Mouse (Mus musculus) T-helper 17 cell (primary cell): ENCODE data around the gene Zfp326.

Source experiments
- in situ Hi-C, 2 experiments: fragments of 300-600 bp; cut with MboI, MseI; formaldehyde crosslinking; loops; 1 replicate in 1 of 2; 2 replicates in 1 of 2; pipeline ENCODE4 v1.15.1; 2025; ENCODE audit warnings: high pct_unique_total_duplicates in 2 of 2

The Zfp326 gene

GRCm38 (mm10) chr5:105876068-105876924, at the start of gene Zfp326:
TSS of gene Zfp326 (plus strand) at chr5:105876565.
- in situ Hi-C loops = no loop called here

GRCm38 (mm10) chr5:105826916-105827510, 49.4 kb upstream of the Zfp326 start:
- in situ Hi-C loops = no loop called here

- in situ Hi-C loops = no loop called here
These were observed 48.3 kb upstream of the Zfp326 start for GRCm38 (mm10) chr5:105828050-105828449.

GRCm38 (mm10) chr5:105829008-105829586, 47.3 kb upstream of the Zfp326 start:
- in situ Hi-C loops = no loop called here

GRCm38 (mm10) chr5:105832140-105832539, 44.2 kb upstream of the Zfp326 start:
- in situ Hi-C loops = no loop called here

DNA sequence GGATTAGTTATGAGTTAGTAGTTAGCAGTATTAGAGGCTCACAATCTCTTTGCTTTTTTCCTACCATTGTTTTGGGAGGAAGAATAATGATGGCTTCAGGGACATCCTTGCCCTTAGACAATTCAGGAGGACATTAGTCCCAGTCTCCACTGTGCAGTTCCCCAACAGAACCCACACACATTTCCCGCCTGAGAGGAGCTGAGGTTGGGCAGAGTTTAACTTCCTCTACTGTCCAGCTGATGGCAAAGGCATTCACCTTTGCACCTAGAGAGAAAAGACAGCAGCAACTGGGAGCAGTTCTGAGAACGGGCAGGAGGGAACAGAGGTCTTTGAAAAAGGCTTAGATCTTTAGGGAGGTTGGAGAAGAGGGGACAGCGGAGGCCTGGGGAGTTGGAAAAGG, 42.4 kb upstream of the Zfp326 start:
- in situ Hi-C loops = no loop called here

- in situ Hi-C loops = no loop called here
These were observed 40.4 kb upstream of the Zfp326 start for GRCm38 (mm10) chr5:105836006-105836405.

DNA sequence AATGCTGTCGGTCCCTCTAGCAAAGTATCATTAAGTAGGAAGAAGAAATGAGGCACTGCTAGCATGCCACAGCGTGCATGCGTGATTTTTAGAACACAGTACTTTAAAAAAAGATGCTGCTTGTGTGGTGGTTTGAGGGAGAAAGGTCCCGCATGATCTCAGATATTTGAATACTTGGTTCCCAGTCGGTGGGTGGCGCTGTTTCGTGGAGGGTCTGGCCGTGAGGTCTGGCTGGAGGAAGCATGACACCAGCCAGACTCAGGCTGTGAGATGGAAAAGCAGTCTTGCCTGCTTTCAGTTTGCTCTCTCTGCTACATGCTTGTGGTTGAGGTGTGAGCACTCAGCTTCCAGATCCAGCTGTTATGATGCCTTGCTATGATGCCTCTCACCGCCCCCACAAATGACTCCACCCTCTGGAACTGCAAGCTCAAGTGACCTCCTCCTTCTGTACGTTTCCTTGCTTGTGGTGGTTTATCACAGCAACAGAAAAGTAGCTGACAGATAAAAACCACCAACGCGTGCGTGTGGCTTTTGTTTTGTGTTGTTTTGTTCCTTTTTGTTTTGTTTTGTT, 36.5 kb upstream of the Zfp326 start:
- in situ Hi-C loops = no loop called here

GRCm38 (mm10) chr5:105844044-105844753, 32.2 kb upstream of the Zfp326 start:
- in situ Hi-C loops = no loop called here

- in situ Hi-C loops = no loop called here
These were observed 31.3 kb upstream of the Zfp326 start for GRCm38 (mm10) chr5:105845041-105845440.

DNA sequence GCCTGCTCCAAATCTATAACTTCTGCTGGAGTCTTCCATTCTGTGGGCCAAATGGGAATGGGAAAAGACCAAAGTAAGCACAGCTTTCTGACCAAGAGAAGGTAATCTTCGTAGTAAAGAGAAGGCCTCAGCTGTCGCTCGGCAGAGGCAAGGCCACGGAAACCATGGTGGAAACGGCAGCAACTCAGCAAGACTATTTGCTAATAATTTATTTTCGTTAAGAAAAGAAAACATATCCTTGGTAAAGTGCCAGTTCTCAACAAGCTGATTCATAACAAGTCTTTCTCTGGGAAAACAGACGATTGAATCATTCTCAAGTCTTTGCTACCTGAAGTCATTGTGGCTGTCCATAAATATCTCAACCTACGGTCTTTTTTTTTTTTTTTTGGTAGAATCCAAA, 28.6 kb upstream of the Zfp326 start:
- in situ Hi-C loops = no loop called here

DNA sequence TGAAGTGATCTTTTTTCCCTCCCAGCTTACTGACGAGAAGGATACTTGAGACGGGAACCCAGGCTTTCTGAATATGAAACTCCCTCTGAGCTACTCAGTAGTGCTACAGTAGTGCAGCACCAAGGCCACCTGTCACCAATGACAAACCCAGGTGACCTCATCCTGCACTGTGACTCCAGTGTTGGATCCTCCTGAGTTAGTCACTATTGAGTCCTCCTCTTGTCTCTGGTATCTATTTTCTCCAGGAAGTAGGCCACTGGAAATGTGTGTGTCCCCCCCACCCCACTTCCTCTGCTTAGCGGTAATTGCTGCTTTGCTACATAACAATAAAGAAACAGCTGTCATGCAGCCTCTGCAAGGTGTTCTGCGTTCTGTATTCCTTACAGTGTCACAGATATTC, 27.1 kb upstream of the Zfp326 start:
- in situ Hi-C loops = no loop called here

DNA sequence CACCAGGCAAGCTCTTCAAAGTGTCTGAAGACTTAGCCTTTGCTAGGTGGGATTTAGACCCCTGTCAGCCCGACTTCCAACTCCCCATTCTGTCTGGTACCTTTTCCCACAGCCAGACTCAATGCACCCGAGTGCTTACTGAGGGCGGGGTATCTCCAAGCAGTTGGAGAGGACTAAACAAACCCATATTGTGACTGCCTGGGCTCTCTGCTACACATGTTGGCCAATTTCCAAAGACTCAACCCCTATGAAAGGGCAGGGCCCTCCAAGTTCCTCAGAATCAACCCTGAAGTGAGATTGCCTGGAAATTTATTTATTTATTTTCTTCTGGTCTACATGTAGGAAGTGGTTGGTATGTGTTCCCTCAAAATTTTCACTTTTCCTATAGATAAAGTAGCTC, 26.7 kb upstream of the Zfp326 start:
- in situ Hi-C loops = no loop called here

DNA sequence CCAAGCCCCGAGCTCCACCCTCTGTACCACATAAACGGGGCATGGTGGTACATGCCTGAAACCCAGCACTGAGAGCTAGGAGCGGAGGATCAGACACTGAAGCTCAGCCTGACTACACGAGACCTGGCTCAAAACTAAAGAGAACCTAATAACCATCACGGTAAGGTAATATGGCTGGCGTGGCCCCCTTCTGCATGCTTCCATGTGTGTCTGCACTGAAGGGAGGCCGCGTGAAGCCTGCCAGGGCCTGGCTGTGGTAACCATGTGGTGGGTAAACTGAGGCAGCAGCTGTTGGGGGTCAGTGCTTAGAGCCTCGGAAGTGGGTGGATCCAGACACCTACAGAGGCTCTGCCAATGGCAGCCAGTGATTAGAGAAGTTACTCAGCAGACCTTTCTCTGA, 23.1 kb upstream of the Zfp326 start:
- in situ Hi-C loops = no loop called here

DNA sequence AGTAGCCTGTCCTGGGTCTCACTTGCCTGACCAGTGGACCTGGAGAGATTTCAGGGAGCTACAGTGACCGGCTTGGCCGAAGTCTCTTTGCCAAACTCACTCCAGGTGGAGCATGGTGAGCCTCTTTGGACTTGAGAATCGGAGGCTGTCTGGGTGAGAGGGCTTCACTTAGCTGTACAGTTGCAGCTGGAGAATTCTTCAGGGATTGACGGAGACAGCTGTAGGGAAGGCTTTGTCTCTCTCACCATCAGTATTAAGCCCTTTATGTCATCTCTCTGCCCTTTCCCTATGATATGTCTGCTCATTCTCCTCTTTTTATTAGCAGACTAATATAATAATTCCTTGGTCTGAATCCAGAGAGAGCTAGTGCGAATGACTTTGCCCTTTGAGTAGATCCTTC, 18.9 kb upstream of the Zfp326 start:
- in situ Hi-C loops = no loop called here

GRCm38 (mm10) chr5:105858754-105859694, 17.3 kb upstream of the Zfp326 start:
- in situ Hi-C loops = no loop called here

GRCm38 (mm10) chr5:105859716-105860460, 16.5 kb upstream of the Zfp326 start:
- in situ Hi-C loops = loop anchor here in 1 of 2 experiments (10.0 kb wide), 1 partner anchor 365 kb away; no protein-coding TSS in a partner anchor

DNA sequence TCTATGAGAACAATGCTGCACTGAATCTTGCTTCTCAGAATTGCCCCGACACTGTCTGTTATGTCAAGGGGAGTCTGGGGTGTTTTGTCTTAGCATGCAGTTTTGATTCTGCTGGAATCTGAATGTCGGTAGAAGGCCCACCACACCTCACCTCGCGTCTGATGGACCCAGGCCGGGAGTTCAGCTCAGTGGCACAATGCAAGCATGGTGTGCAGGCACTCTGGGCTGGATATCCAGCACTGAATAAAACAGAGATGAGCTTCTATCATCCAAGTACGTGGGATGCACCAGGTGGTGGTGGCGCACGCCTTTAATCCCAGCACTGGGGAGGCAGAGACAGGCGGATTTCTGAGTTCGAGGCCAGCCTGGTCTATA, 15.9 kb upstream of the Zfp326 start:
- in situ Hi-C loops = loop anchor here in 1 of 2 experiments (10.0 kb wide), 1 partner anchor 366 kb away; no protein-coding TSS in a partner anchor

GRCm38 (mm10) chr5:105861616-105862015, 14.7 kb upstream of the Zfp326 start:
- in situ Hi-C loops = loop anchor here in 1 of 2 experiments (10.0 kb wide), 1 partner anchor 367 kb away; no protein-coding TSS in a partner anchor
